Mouse (Mus musculus) heart, adult 2 months (tissue): ENCODE measurements around the gene Gm20379. TPM values are rescaled to one million over a fixed set of nuclear protein-coding genes. Genes with fewer than 3 reads are reported as not detected.

ENCODE experiments used
- DNase-seq, 2 experiments: peaks; one replicate each; pipeline ENCODE4 v3.0.0; 2021
- H3K27ac ChIP-seq: fragments of 200-600 bp; 2 replicates; pipeline ENCODE4 v1.8.1; 2022
- H3K27me3 ChIP-seq: fragments of 200-500 bp; 2 replicates; pipeline ENCODE4 v1.6.1; 2012; ENCODE audit warnings: mild to moderate bottlenecking, low read length, inconsistent platforms, mixed read lengths; ENCODE audit not compliant: control insufficient read depth, insufficient read depth
- H3K36me3 ChIP-seq: fragments of 200-500 bp; 2 replicates; pipeline ENCODE4 v1.6.1; 2012; ENCODE audit warnings: low read length, inconsistent platforms; ENCODE audit not compliant: control insufficient read depth, insufficient read depth
- H3K4me1 ChIP-seq: fragments of 200-500 bp; 2 replicates; pipeline ENCODE4 v1.6.1; 2011; ENCODE audit warnings: low read length; ENCODE audit not compliant: control insufficient read depth, insufficient read depth
- H3K4me3 ChIP-seq: fragments of 200-600 bp; 2 replicates; pipeline ENCODE4 v1.8.1; 2022
- H3K79me2 ChIP-seq: fragments of 200-500 bp; replicated peaks from 2 replicates; pipeline ENCODE4 v1.6.1; 2012; ENCODE audit warnings: mild to moderate bottlenecking, inconsistent platforms, low read length, moderate library complexity, mixed read lengths; ENCODE audit not compliant: control insufficient read depth, insufficient read depth
- H3K9ac ChIP-seq: fragments of 200-500 bp; 2 replicates; pipeline ENCODE4 v1.6.1; 2012; ENCODE audit warnings: low read depth, mild to moderate bottlenecking, control low read depth, inconsistent platforms, low read length, mixed read lengths
- CTCF ChIP-seq: fragments of 200-600 bp; IDR thresholded peaks from 2 replicates; pipeline ENCODE4 v1.8.1; 2022; ENCODE audit warnings: antibody characterized with exemption, mild to moderate bottlenecking, moderate library complexity
- EP300 ChIP-seq: fragments of 200-500 bp; IDR thresholded peaks from 2 replicates; pipeline ENCODE4 v1.6.1; 2011; ENCODE audit warnings: low read depth, low read length, control low read depth; ENCODE audit not compliant: insufficient read depth
- POLR2A ChIP-seq: fragments of 200-500 bp; IDR thresholded peaks from 2 replicates; pipeline ENCODE4 v1.6.1; 2011; ENCODE audit warnings: mild to moderate bottlenecking, low read depth, low read length, control low read depth; ENCODE audit not compliant: insufficient read depth
- WGBS: fragments of 180-500 bp; shearing (Covaris S2); methylation state at CpG from one replicate; pipeline ENCODE4 v1.1.7; 2018; 5-methylcytosine and 5-hydroxymethylcytosine counted together
- intact Hi-C: fragments of 180-260 bp; cut with DNase I; formaldehyde crosslinking; loops from one replicate; pipeline ENCODE4 v1.15.1; 2025
- polyA plus RNA-seq: library from polyadenylated mRNA; depleted of rRNA; stranded (reverse); fragments of >200 nt; gene quantifications from 2 replicates; pipeline ENCODE4 v1.2.3, GENCODE M21; 2012
- total RNA-seq, 2 experiments: library from RNA; stranded (reverse); gene quantifications; 2 replicates each; pipeline ENCODE4 v1.2.3; 2021

Gm20379 gene
- total and polyA plus RNA-seq, 3 experiments, result not detected

- TF ChIP-seq EP300 (no peak), CTCF (no peak), POLR2A (no peak)
- no peaks in the 10 kb centered on the region for H3K79me2 ChIP-seq
- H3K27ac ChIP-seq, result no peak overlapping the region
- H3K4me3 ChIP-seq, result no peak overlapping the region
- no peaks in the 10 kb centered on the region for H3K27me3 ChIP-seq
- H3K4me1 ChIP-seq, result 0 out of 2 replicates have a peak, but pooled peaks cover 1% of the 10 kb centered on the region
- intact Hi-C loops, result no loop called here
- no peak for DNase-seq
- 92% methylated on average over 2 of the region's 2 CpGs for WGBS
- H3K36me3 ChIP-seq, result no peaks in the 10 kb centered on the region; the same call in 1 of the 2 replicates
- H3K9ac ChIP-seq, result no peak overlapping the region
Observed at GRCm38 (mm10) chr13:92277027-92277426, 28.8 kb upstream of the Gm20379 start.

GRCm38 (mm10) chr13:92291605-92292004, 14.2 kb upstream of the Gm20379 start:
- intact Hi-C loops, result no loop called here
- H3K4me1 ChIP-seq, result no peaks in the 10 kb centered on the region
- H3K36me3 ChIP-seq, result no peaks in the 10 kb centered on the region
- no peak overlapping the region for H3K27ac ChIP-seq
- no peak for DNase-seq
- TF ChIP-seq EP300 (no peak), POLR2A (no peak), CTCF (no peak)
- no peak overlapping the region for H3K4me3 ChIP-seq
- 85% methylated on average over 4 of the region's 4 CpGs for WGBS
- no peak overlapping the region for H3K9ac ChIP-seq
- H3K79me2 ChIP-seq, result no peaks in the 10 kb centered on the region; the same call in 1 of the 2 replicates
- H3K27me3 ChIP-seq, result no peaks in the 10 kb centered on the region

GRCm38 (mm10) chr13:92293883-92294282, 11.9 kb upstream of the Gm20379 start:
- Histone ChIP-seq H3K9ac (no peak overlapping the region), H3K36me3 (peaks cover 3% of the 10 kb centered on the region; the same call in 1 of the 2 replicates), H3K27me3 (no peaks in the 10 kb centered on the region), H3K79me2 (no peaks in the 10 kb centered on the region; the same call in 1 of the 2 replicates), H3K4me3 (no peak overlapping the region), H3K27ac (no peak overlapping the region), H3K4me1 (no peaks in the 10 kb centered on the region)
- WGBS, result 62% methylated on average over 5 of the region's 5 CpGs
- DNase-seq, result no peak
- intact Hi-C loops, result no loop called here
- no peak for TF ChIP-seq EP300
- TF ChIP-seq POLR2A, result no peak
- no peak for TF ChIP-seq CTCF

GRCm38 (mm10) chr13:92296490-92296889, 9.3 kb upstream of the Gm20379 start:
- TF ChIP-seq POLR2A, result no peak
- no peak for TF ChIP-seq CTCF
- no peak for TF ChIP-seq EP300
- H3K4me1 ChIP-seq, result no peaks in the 10 kb centered on the region
- H3K27me3 ChIP-seq, result no peaks in the 10 kb centered on the region
- H3K27ac ChIP-seq, result no peak overlapping the region
- no peak overlapping the region for H3K4me3 ChIP-seq
- H3K9ac ChIP-seq, result no peak overlapping the region
- H3K79me2 ChIP-seq, result no peaks in the 10 kb centered on the region; the same call in 1 of the 2 replicates
- no peak for DNase-seq
- 94% methylated on average over 4 of the region's 4 CpGs for WGBS
- H3K36me3 ChIP-seq, result peaks cover 3% of the 10 kb centered on the region; the same call in 1 of the 2 replicates
- intact Hi-C loops, result no loop called here

- peaks cover 3% of the 10 kb centered on the region; the same call in 1 of the 2 replicates for H3K36me3 ChIP-seq
- DNase-seq, result no peak
- no peaks in the 10 kb centered on the region for H3K4me1 ChIP-seq
- no peaks in the 10 kb centered on the region for H3K27me3 ChIP-seq
- no peak for TF ChIP-seq POLR2A
- TF ChIP-seq EP300, result no peak
- no peak for TF ChIP-seq CTCF
- H3K9ac ChIP-seq, result no peak overlapping the region
- no peak overlapping the region for H3K27ac ChIP-seq
- WGBS, result 95% methylated on average over 2 of the region's 2 CpGs
- intact Hi-C loops, result no loop called here
- no peak overlapping the region for H3K4me3 ChIP-seq
- H3K79me2 ChIP-seq, result no peaks in the 10 kb centered on the region; the same call in 1 of the 2 replicates
Observed at GRCm38 (mm10) chr13:92297021-92297420, 8.8 kb upstream of the Gm20379 start.

- H3K27me3 ChIP-seq, result no peaks in the 10 kb centered on the region
Observed at GRCm38 (mm10) chr13:92299522-92299921, 6.3 kb upstream of the Gm20379 start.

More at GRCm38 (mm10) chr13:92299522-92299921, 6.3 kb upstream of the Gm20379 start:
- no peak overlapping the region for H3K27ac ChIP-seq
- H3K4me1 ChIP-seq, result no peaks in the 10 kb centered on the region
- H3K4me3 ChIP-seq, result no peak overlapping the region
- DNase-seq, result no peak
- H3K36me3 ChIP-seq, result peaks cover 3% of the 10 kb centered on the region; the same call in 1 of the 2 replicates
- TF ChIP-seq CTCF (no peak), POLR2A (no peak), EP300 (no peak)
- no peak overlapping the region for H3K9ac ChIP-seq
- intact Hi-C loops, result no loop called here
- WGBS, result 44% methylated on average over 1 of the region's 1 CpGs
- no peaks in the 10 kb centered on the region for H3K79me2 ChIP-seq
